Mouse (Mus musculus): ENCODE measurements around the gene Rsu1. TPM values are rescaled to one million over a fixed set of nuclear protein-coding genes. Genes with fewer than 3 reads are reported as not detected.

Gene Rsu1
- polyA plus RNA-seq, 1 experiment from 2014 or later: 140 TPM

GRCm38 (mm10) chr2:13090841-13091240, 180.4 kb downstream of the Rsu1 start:
- Histone ChIP-seq H3K4me1 (ENCODE audit: control insufficient read depth, insufficient read depth, low read length) (no peaks in the 10 kb centered on the region), H3K36me3 (ENCODE audit: control insufficient read depth, insufficient read depth, low read length) (no peaks in the 10 kb centered on the region), H3K9ac (ENCODE audit: low read depth, low read length) (no peak overlapping the region), H3K4me3 (ENCODE audit: low read depth, low read length) (no peak overlapping the region), H3K27me3 (replicated peaks; ENCODE audit: control insufficient read depth, insufficient read depth, low read length) (no peaks in the 10 kb centered on the region), H3K9me3 (ENCODE audit: control insufficient read depth, low read length) (no peaks in the 10 kb centered on the region), H3K27ac (replicated peaks; ENCODE audit: low read depth, low read length) (no peak overlapping the region), H3K4me2 (ENCODE audit: low read depth, low read length) (no peak overlapping the region)
- ATAC-seq (ENCODE audit: low read depth) (no peak), DNase-seq (ENCODE audit: low spot score) (no peak)
- 91% methylated on average over 1 of the region's 1 CpGs for WGBS

GRCm38 (mm10) chr2:13089861-13090260, 181.4 kb downstream of the Rsu1 start:
- no peak for DNase-seq (ENCODE audit: low spot score)
- Histone ChIP-seq H3K9me3 (ENCODE audit: control insufficient read depth, low read length) (no peaks in the 10 kb centered on the region), H3K4me3 (ENCODE audit: low read depth, low read length) (no peak overlapping the region), H3K9ac (ENCODE audit: low read depth, low read length) (no peak overlapping the region), H3K27ac (replicated peaks; ENCODE audit: low read depth, low read length) (no peak overlapping the region), H3K4me1 (ENCODE audit: control insufficient read depth, insufficient read depth, low read length) (no peaks in the 10 kb centered on the region), H3K36me3 (ENCODE audit: control insufficient read depth, insufficient read depth, low read length) (no peaks in the 10 kb centered on the region), H3K27me3 (replicated peaks; ENCODE audit: control insufficient read depth, insufficient read depth, low read length) (no peaks in the 10 kb centered on the region), H3K4me2 (ENCODE audit: low read depth, low read length) (no peak overlapping the region)
- 85% methylated on average over 4 of the region's 4 CpGs for WGBS
- ATAC-seq (ENCODE audit: low read depth): no peak

GRCm38 (mm10) chr2:13088266-13088665, 182.9 kb downstream of the Rsu1 start:
- Histone ChIP-seq H3K9ac (ENCODE audit: low read depth, low read length) (no peak overlapping the region), H3K27ac (replicated peaks; ENCODE audit: low read depth, low read length) (no peak overlapping the region), H3K27me3 (replicated peaks; ENCODE audit: control insufficient read depth, insufficient read depth, low read length) (no peaks in the 10 kb centered on the region), H3K9me3 (ENCODE audit: control insufficient read depth, low read length) (no peaks in the 10 kb centered on the region), H3K4me3 (ENCODE audit: low read depth, low read length) (no peak overlapping the region), H3K4me2 (ENCODE audit: low read depth, low read length) (no peak overlapping the region), H3K36me3 (ENCODE audit: control insufficient read depth, insufficient read depth, low read length) (no peaks in the 10 kb centered on the region), H3K4me1 (ENCODE audit: control insufficient read depth, insufficient read depth, low read length) (no peaks in the 10 kb centered on the region)
- DNase-seq (ENCODE audit: low spot score) (no peak), ATAC-seq (ENCODE audit: low read depth) (no peak)
- 60% methylated on average over 4 of the region's 4 CpGs for WGBS

- no peaks in the 10 kb centered on the region for H3K27me3 ChIP-seq (replicated peaks; ENCODE audit: control insufficient read depth, insufficient read depth, low read length)
- H3K4me2 ChIP-seq (ENCODE audit: low read depth, low read length): no peak overlapping the region
- no peaks in the 10 kb centered on the region for H3K36me3 ChIP-seq (ENCODE audit: control insufficient read depth, insufficient read depth, low read length)
- H3K27ac ChIP-seq (replicated peaks; ENCODE audit: low read depth, low read length): no peak overlapping the region
- no peaks in the 10 kb centered on the region for H3K4me1 ChIP-seq (ENCODE audit: control insufficient read depth, insufficient read depth, low read length)
- no peak for DNase-seq (ENCODE audit: low spot score)
- no peak for ATAC-seq (ENCODE audit: low read depth)
- 88% methylated on average over 2 of the region's 2 CpGs for WGBS
- H3K9ac ChIP-seq (ENCODE audit: low read depth, low read length): no peak overlapping the region
- H3K4me3 ChIP-seq (ENCODE audit: low read depth, low read length): no peak overlapping the region
- H3K9me3 ChIP-seq (ENCODE audit: control insufficient read depth, low read length): no peaks in the 10 kb centered on the region
These were observed 183.4 kb downstream of the Rsu1 start for GRCm38 (mm10) chr2:13087811-13088210.

GRCm38 (mm10) chr2:13084223-13084622, 187.0 kb downstream of the Rsu1 start:
- H3K9me3 ChIP-seq (ENCODE audit: control insufficient read depth, low read length): no peaks in the 10 kb centered on the region
- no peak overlapping the region for H3K4me2 ChIP-seq (ENCODE audit: low read depth, low read length)
- no peaks in the 10 kb centered on the region for H3K4me1 ChIP-seq (ENCODE audit: control insufficient read depth, insufficient read depth, low read length)
- no peaks in the 10 kb centered on the region for H3K27me3 ChIP-seq (replicated peaks; ENCODE audit: control insufficient read depth, insufficient read depth, low read length)
- no peak overlapping the region for H3K27ac ChIP-seq (replicated peaks; ENCODE audit: low read depth, low read length)
- DNase-seq (ENCODE audit: low spot score): no peak
- ATAC-seq (ENCODE audit: low read depth): no peak
- H3K36me3 ChIP-seq (ENCODE audit: control insufficient read depth, insufficient read depth, low read length): no peaks in the 10 kb centered on the region
- WGBS: 57% methylated on average over 5 of the region's 5 CpGs
- H3K9ac ChIP-seq (ENCODE audit: low read depth, low read length): no peak overlapping the region
- no peak overlapping the region for H3K4me3 ChIP-seq (ENCODE audit: low read depth, low read length)

- no peak overlapping the region for H3K4me3 ChIP-seq (ENCODE audit: low read depth, low read length)
- no peak overlapping the region for H3K4me2 ChIP-seq (ENCODE audit: low read depth, low read length)
- DNase-seq (ENCODE audit: low spot score) (no peak), ATAC-seq (ENCODE audit: low read depth) (no peak)
- H3K27me3 ChIP-seq (replicated peaks; ENCODE audit: control insufficient read depth, insufficient read depth, low read length): no peaks in the 10 kb centered on the region
- H3K9ac ChIP-seq (ENCODE audit: low read depth, low read length): no peak overlapping the region
- no peaks in the 10 kb centered on the region for H3K36me3 ChIP-seq (ENCODE audit: control insufficient read depth, insufficient read depth, low read length)
- H3K4me1 ChIP-seq (ENCODE audit: control insufficient read depth, insufficient read depth, low read length): no peaks in the 10 kb centered on the region
- H3K9me3 ChIP-seq (ENCODE audit: control insufficient read depth, low read length): no peaks in the 10 kb centered on the region
- no peak overlapping the region for H3K27ac ChIP-seq (replicated peaks; ENCODE audit: low read depth, low read length)
- WGBS: 80% methylated on average over 2 of the region's 2 CpGs
These were observed 190.7 kb downstream of the Rsu1 start for GRCm38 (mm10) chr2:13080476-13080875.

GRCm38 (mm10) chr2:13072243-13072642, 199.0 kb downstream of the Rsu1 start:
- H3K4me3 ChIP-seq (ENCODE audit: low read depth, low read length): no peak overlapping the region
- no peaks in the 10 kb centered on the region for H3K9me3 ChIP-seq (ENCODE audit: control insufficient read depth, low read length)
- no peak overlapping the region for H3K9ac ChIP-seq (ENCODE audit: low read depth, low read length)
- H3K27ac ChIP-seq (replicated peaks; ENCODE audit: low read depth, low read length): no peak overlapping the region
- DNase-seq (ENCODE audit: low spot score) (no peak), ATAC-seq (ENCODE audit: low read depth) (no peak)
- H3K4me1 ChIP-seq (ENCODE audit: control insufficient read depth, insufficient read depth, low read length): no peaks in the 10 kb centered on the region
- no peaks in the 10 kb centered on the region for H3K27me3 ChIP-seq (replicated peaks; ENCODE audit: control insufficient read depth, insufficient read depth, low read length)
- H3K4me2 ChIP-seq (ENCODE audit: low read depth, low read length): no peak overlapping the region
- H3K36me3 ChIP-seq (ENCODE audit: control insufficient read depth, insufficient read depth, low read length): 0 out of 2 replicates have a peak, but pooled peaks cover 4% of the 10 kb centered on the region

GRCm38 (mm10) chr2:13060426-13061170, 210.6 kb downstream of the Rsu1 start:
- Histone ChIP-seq H3K27ac (replicated peaks; ENCODE audit: low read depth, low read length) (no peak overlapping the region), H3K27me3 (replicated peaks; ENCODE audit: control insufficient read depth, insufficient read depth, low read length) (no peaks in the 10 kb centered on the region), H3K4me2 (ENCODE audit: low read depth, low read length) (no peak overlapping the region), H3K9me3 (ENCODE audit: control insufficient read depth, low read length) (no peaks in the 10 kb centered on the region), H3K4me1 (ENCODE audit: control insufficient read depth, insufficient read depth, low read length) (no peaks in the 10 kb centered on the region), H3K9ac (ENCODE audit: low read depth, low read length) (no peak overlapping the region), H3K36me3 (ENCODE audit: control insufficient read depth, insufficient read depth, low read length) (no peaks in the 10 kb centered on the region), H3K4me3 (ENCODE audit: low read depth, low read length) (no peak overlapping the region)
- WGBS: 86% methylated on average over 5 of the region's 5 CpGs
- no peak for DNase-seq (ENCODE audit: low spot score)
- ATAC-seq (ENCODE audit: low read depth): no peak

- Histone ChIP-seq H3K4me3 (ENCODE audit: low read depth, low read length) (no peak overlapping the region), H3K9ac (ENCODE audit: low read depth, low read length) (no peak overlapping the region), H3K4me1 (ENCODE audit: control insufficient read depth, insufficient read depth, low read length) (no peaks in the 10 kb centered on the region), H3K27ac (replicated peaks; ENCODE audit: low read depth, low read length) (no peak overlapping the region), H3K27me3 (replicated peaks; ENCODE audit: control insufficient read depth, insufficient read depth, low read length) (no peaks in the 10 kb centered on the region), H3K9me3 (ENCODE audit: control insufficient read depth, low read length) (no peaks in the 10 kb centered on the region), H3K36me3 (ENCODE audit: control insufficient read depth, insufficient read depth, low read length) (no peaks in the 10 kb centered on the region), H3K4me2 (ENCODE audit: low read depth, low read length) (no peak overlapping the region)
- DNase-seq (ENCODE audit: low spot score) (no peak), ATAC-seq (ENCODE audit: low read depth) (no peak)
- WGBS: 83% methylated on average over 6 of the region's 6 CpGs
These were observed 222.6 kb downstream of the Rsu1 start for GRCm38 (mm10) chr2:13048649-13049048.
